Mouse (Mus musculus) adrenal gland, adult 10 weeks (tissue): ENCODE measurements around the gene Kif18a. TPM values are rescaled to one million over a fixed set of nuclear protein-coding genes. Genes with fewer than 3 reads are reported as not detected.

Experiments
- polyA plus RNA-seq: library from polyadenylated mRNA; stranded (reverse); fragments of 350-450 nt; fragmentation: Illumina TruSeq; extraction: RNeasy Lipid Tissue Mini Kit (QIAGEN cat#74804); gene quantifications from one replicate; pipeline ENCODE4 v1.2.3, GENCODE M21; 2014; ENCODE audit warnings: low read depth, low replicate concordance

Gene Kif18a
- 4.4 TPM for polyA plus RNA-seq

GRCm38 (mm10) chr2:109280600-109281340, at the start of gene Kif18a, which contains the start of gene Mettl15:
TSS of gene Kif18a (plus strand) at chr2:109280738.
TSS of gene Mettl15 (minus strand) at chr2:109280748.

Other genes starting within 250 kb of the Kif18a start
- gene Mettl15, start within 50 bp of the Kif18a start, polyA plus RNA-seq, result 12.4 TPM